Mouse (Mus musculus) forebrain, embryonic 15.5 days (tissue): ENCODE data around the gene Arhgap10. TPM values are rescaled to one million over a fixed set of nuclear protein-coding genes. Genes with fewer than 3 reads are reported as not detected.

Experiments used
- polyA plus RNA-seq: library from polyadenylated mRNA; unstranded; fragments of >200 nt; fragmentation: Nextera tagmentation; extraction: Ambion mirVana; gene quantifications from 2 replicates; pipeline ENCODE4 v1.2.1, GENCODE M21; 2015

The Arhgap10 gene
- polyA plus RNA-seq, 1 experiment from 2014 or later: 4.2 TPM

Other genes with a start within 250 kb of the Arhgap10 start
- gene Prmt9, start 31.4 kb upstream of the Arhgap10 start, polyA plus RNA-seq: 24.8 and 25.6 TPM in 2 replicates
- 65.4 and 68.4 TPM in 2 replicates for gene Tmem184c, start 92.7 kb upstream of the Arhgap10 start, polyA plus RNA-seq
- 4.0 and 4.2 TPM in 2 replicates for gene Ednra, start 206.5 kb upstream of the Arhgap10 start, polyA plus RNA-seq